9 mouse cellular contexts compared by ENCODE assay signal in genomic region chr1:119053872-119054354, GRCm38 (mm10). TPM values are rescaled to one million over a fixed set of nuclear protein-coding genes. Genes with fewer than 3 reads are reported as not detected.
A peak's percentile ranks its signal among the peaks of the same experiment; 100 is the strongest.
DNase-seq lines count a peak whose midpoint lies in the region; ATAC-seq and TF ChIP-seq lines count a peak whose summit lies in the region.
"Had no signal": no experiment of that assay in that cellular context is flagged by ENCODE, and none has a peak within 500 bp of the region (broad histone marks: within the 10 kb centered on the region; RNA-seq: fewer than 3 reads in every experiment).

No protein-coding gene starts in this region.

- WGBS in heart, embryonic 16.5 days = under 1% methylated on average over 25 of the region's 25 CpGs
- 5% methylated on average over 25 of the region's 25 CpGs for WGBS in liver, adult 2 months

- peaks cover 67% of the 10 kb centered on the region for H3K27me3 ChIP-seq in erythroblast, embryonic 14.5 days (ENCODE audit: control insufficient read depth)
- peaks cover 38% of the 10 kb centered on the region for H3K27me3 ChIP-seq in heart, embryonic 16.5 days (ENCODE audit: control insufficient read depth, insufficient read depth, low read length)
- H3K27me3 ChIP-seq in liver, adult 2 months (ENCODE audit: control insufficient read depth, insufficient read depth, low read length) = peaks cover 18% of the 10 kb centered on the region; the same call in 1 of the 2 replicates
- H3K27me3 ChIP-seq: CH12.LX had no signal

- H3K9me3 ChIP-seq in erythroblast, embryonic 14.5 days (ENCODE audit: control insufficient read depth, low read length) = no peaks in the 10 kb centered on the region; the same call in 1 of the 2 replicates
- H3K9me3 ChIP-seq in heart, embryonic 16.5 days (replicated peaks; ENCODE audit: control insufficient read depth, low read length) = no peaks in the 10 kb centered on the region

- peak overlapping the region; percentile 74 for H3K9ac ChIP-seq in heart, embryonic 16.5 days (ENCODE audit: low read length)
- H3K9ac ChIP-seq in liver, adult 2 months (ENCODE audit: low read depth, low read length) = no peak overlapping the region

- H3K4me1 ChIP-seq in erythroblast, embryonic 14.5 days (ENCODE audit: control insufficient read depth) = no peaks in the 10 kb centered on the region
- peaks cover 22% of the 10 kb centered on the region for H3K4me1 ChIP-seq in heart, embryonic 16.5 days (ENCODE audit: control insufficient read depth, insufficient read depth, low read length)
- H3K4me1 ChIP-seq in liver, adult 2 months (ENCODE audit: control insufficient read depth, insufficient read depth, low read length) = no peaks in the 10 kb centered on the region

- peak; percentile 43 for DNase-seq in thymus, postnatal 4 days
- no peak for DNase-seq in thymus, postnatal 0 days (ENCODE audit: low spot score)
- DNase-seq in liver, adult 2 months (ENCODE audit: extremely low read depth, low read depth, low spot score) = no peak
- peak; percentile 70 for DNase-seq in retina, embryonic 14.5 days (ENCODE audit: low spot score)
- no peak for DNase-seq in cerebellum, adult 11 months

- no peak for TF ChIP-seq POLR2A in liver, adult 2 months (IDR thresholded peaks at IDR 0.05; ENCODE audit: extremely low read depth, insufficient read depth, low read length)

- no peaks in the 10 kb centered on the region for H3K79me2 ChIP-seq in liver, adult 2 months (ENCODE audit: control insufficient read depth, insufficient read depth, low read length)

- peak overlapping the region; percentile 18 for H3K4me3 ChIP-seq in erythroblast, embryonic 14.5 days (replicated peaks)
- peak overlapping the region; percentile 72 for H3K4me3 ChIP-seq in heart, embryonic 16.5 days (ENCODE audit: low read length)
- peak overlapping the region; percentile 1; the same call in 1 of the 2 replicates for H3K4me3 ChIP-seq in liver, adult 2 months (ENCODE audit: insufficient read depth, low read depth, low read length)

- peak overlapping the region; percentile 60; the same call in 1 of the 2 replicates for H3K27ac ChIP-seq in heart, embryonic 16.5 days (ENCODE audit: low read length)
- H3K27ac ChIP-seq in liver, adult 2 months (replicated peaks; ENCODE audit: insufficient read depth, low read depth, low read length) = no peak overlapping the region

- H3K4me2 ChIP-seq in heart, embryonic 16.5 days (ENCODE audit: low read depth, low read length) = peak overlapping the region; percentile 100

- no peak for ATAC-seq in erythroblast, adult 5-6 weeks (replicated peaks; ENCODE audit: low FRiP score, poor library complexity, severe bottlenecking)
- peak; percentile 35 for ATAC-seq in heart, embryonic 16.5 days (replicated peaks; ENCODE audit: extremely low read depth, insufficient read depth, low FRiP score)

- TF ChIP-seq CTCF in liver, adult 2 months (IDR thresholded peaks at IDR 0.05; ENCODE audit: low read depth, low read length) = no peak

- H3K36me3 ChIP-seq in erythroblast, embryonic 14.5 days (ENCODE audit: control insufficient read depth) = no peaks in the 10 kb centered on the region
- no peaks in the 10 kb centered on the region for H3K36me3 ChIP-seq in heart, embryonic 16.5 days (ENCODE audit: control insufficient read depth, insufficient read depth)
- H3K36me3 ChIP-seq in liver, adult 2 months (ENCODE audit: control insufficient read depth, insufficient read depth, low read length) = no peaks in the 10 kb centered on the region

RNA-seq across cellular contexts. Expression of gene Gli2, which starts 0.5 kb away (rescaled TPM):
- polyA plus RNA-seq in erythroblast, embryonic 14.5 days (2012) = not detected in 2 replicates
- not detected in 2 replicates for total RNA-seq in erythroblast, adult 5-6 weeks (2015; ENCODE audit: low replicate concordance)
- not detected in 2 replicates for total RNA-seq in erythroblast, adult 5-6 weeks (2017; ENCODE audit: low replicate concordance)
- 0.66 and 0.68 TPM in 2 replicates for polyA plus RNA-seq in thymus, postnatal 0 days (2015; fragmentation: Nextera tagmentation; extraction: Ambion mirVana)
- polyA plus RNA-seq in heart, embryonic 16.5 days (2015; fragmentation: Nextera tagmentation; extraction: Ambion mirVana) = 2.7 and 3.1 TPM in 2 replicates
- 0.07 TPM in 1 of 2 replicates, not detected in the other for total RNA-seq in liver, adult 2 months (2014; rRNA removed)
- 0.02 and 0.10 TPM in 2 replicates for polyA plus RNA-seq in liver, adult 2 months (2012; rRNA removed)
- total RNA-seq: CH12.LX had no signal

Comparison
In these comparisons a context has a peak if more than half of its experiments do, and no peak if none do; other contexts are left out.
1. DNase-seq: peak in thymus, postnatal 4 days (single experiment) and retina, embryonic 14.5 days (single experiment); none in thymus, postnatal 0 days (single experiment), liver, adult 2 months (single experiment) and cerebellum, adult 11 months (single experiment).
2. H3K4me3 ChIP-seq: peak in every context shown above with its lines; median percentile 72 in heart, embryonic 16.5 days; 18 in erythroblast, embryonic 14.5 days; 1 in liver, adult 2 months.